Mouse (Mus musculus) limb, embryonic 11.5 days (tissue): ENCODE results near the gene Gmpr2. TPM values are rescaled to one million over a fixed set of nuclear protein-coding genes. Genes with fewer than 3 reads are reported as not detected.
A peak's percentile ranks its signal among the peaks of the same experiment; 100 is the strongest.

ENCODE experiments used
- ATAC-seq: fragments of 200-750 bp; cut with Nextera tagmentation; 2 replicates; pipeline ENCODE4 v1.8.0; 2017; ENCODE audit warnings: low read depth; ENCODE audit not compliant: insufficient number of reproducible peaks, low FRiP score, low TSS enrichment
- DNase-seq: peaks from one replicate; pipeline ENCODE4 v3.0.0-alpha.2; 2015; ENCODE audit warnings: low spot score
- H3K27ac ChIP-seq: fragments of 300-500 bp; sonication (generic); replicated peaks from 2 replicates; pipeline ENCODE4 v1.5.1; 2014; ENCODE audit warnings: low read depth, mild to moderate bottlenecking, low read length
- H3K27me3 ChIP-seq: fragments of 300-500 bp; sonication (generic); 2 replicates; pipeline ENCODE4 v1.6.1; 2014; ENCODE audit warnings: mild to moderate bottlenecking, low read length, mixed read lengths; ENCODE audit not compliant: control insufficient read depth, insufficient read depth
- H3K36me3 ChIP-seq: fragments of 300-500 bp; sonication (generic); 2 replicates; pipeline ENCODE4 v1.6.1; 2014; ENCODE audit warnings: mild to moderate bottlenecking, low read length, moderate library complexity, mixed read lengths; ENCODE audit not compliant: control insufficient read depth, insufficient read depth
- H3K4me1 ChIP-seq: fragments of 300-500 bp; sonication (generic); 2 replicates; pipeline ENCODE4 v1.6.1; 2014; ENCODE audit warnings: low read length, mixed read lengths; ENCODE audit not compliant: control insufficient read depth, insufficient read depth
- H3K4me2 ChIP-seq: fragments of 300-500 bp; sonication (generic); 2 replicates; pipeline ENCODE4 v1.6.1; 2014; ENCODE audit warnings: low read depth, mild to moderate bottlenecking, moderate library complexity; ENCODE audit not compliant: severe bottlenecking
- H3K4me3 ChIP-seq: fragments of 300-500 bp; sonication (generic); 2 replicates; pipeline ENCODE4 v1.5.1; 2014; ENCODE audit warnings: low read depth, low read length
- H3K9ac ChIP-seq: fragments of 300-500 bp; sonication (generic); 2 replicates; pipeline ENCODE4 v1.6.1; 2014; ENCODE audit warnings: mild to moderate bottlenecking, low read length
- H3K9me3 ChIP-seq: fragments of 300-500 bp; sonication (generic); 2 replicates; pipeline ENCODE4 v1.6.1; 2016; ENCODE audit warnings: low read length; ENCODE audit not compliant: control insufficient read depth
- WGBS: fragments of 180-500 bp; shearing (Covaris S2); extraction: QIAGEN DNeasy Blood & Tissue Kit; methylation state at CpG from one replicate; pipeline ENCODE4 v1.1.7; 2014; 5-methylcytosine and 5-hydroxymethylcytosine counted together
- polyA plus RNA-seq: library from polyadenylated mRNA; unstranded; fragments of >200 nt; fragmentation: Nextera tagmentation; extraction: Ambion mirVana; gene quantifications from 2 replicates; pipeline ENCODE4 v1.2.1, GENCODE M21; 2014

Gmpr2 gene
- polyA plus RNA-seq, 1 experiment from 2014 or later, result 60.9 TPM

- no peaks in the 10 kb centered on the region for H3K27me3 ChIP-seq
- H3K27ac ChIP-seq, result no peak overlapping the region
- no peaks in the 10 kb centered on the region for H3K36me3 ChIP-seq
- H3K4me1 ChIP-seq, result peaks cover 6% of the 10 kb centered on the region; the same call in 1 of the 2 replicates
- no peaks in the 10 kb centered on the region for H3K9me3 ChIP-seq
- peak overlapping the region; percentile 73 for H3K4me3 ChIP-seq
- H3K4me2 ChIP-seq, result peak overlapping the region; percentile 66
- no peak for DNase-seq
- WGBS, result 51% methylated on average over 8 of the region's 8 CpGs
- ATAC-seq, result no peak
- peak overlapping the region; percentile 14; the same call in 1 of the 2 replicates for H3K9ac ChIP-seq
These were observed 50.8 kb downstream of the Gmpr2 start for GRCm38 (mm10) chr14:55722438-55722945.

DNA sequence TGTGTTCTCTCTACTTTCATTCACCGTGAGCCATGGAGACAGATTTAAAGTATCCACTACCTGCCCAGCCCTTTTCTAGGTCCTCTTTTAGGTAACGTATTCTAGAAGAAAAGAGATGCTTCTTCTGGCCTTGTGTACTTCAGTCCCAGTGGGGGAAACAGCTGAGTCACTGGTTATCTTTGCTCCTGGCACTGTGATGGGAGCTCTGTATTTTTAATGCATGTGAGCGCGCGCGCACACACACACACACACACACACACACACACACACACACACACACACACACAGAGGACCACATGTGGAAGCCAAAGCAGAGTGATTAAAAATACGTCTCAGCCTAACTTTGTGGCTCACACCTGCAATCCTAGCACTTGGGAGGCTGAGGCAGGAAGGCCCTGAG, 51.7 kb downstream of the Gmpr2 start:
- Histone ChIP-seq H3K4me2 (no peak overlapping the region), H3K27ac (no peak overlapping the region), H3K9ac (no peak overlapping the region), H3K4me1 (peaks cover 6% of the 10 kb centered on the region; the same call in 1 of the 2 replicates), H3K36me3 (no peaks in the 10 kb centered on the region), H3K4me3 (no peak overlapping the region), H3K27me3 (no peaks in the 10 kb centered on the region), H3K9me3 (no peaks in the 10 kb centered on the region)
- WGBS, result 97% methylated on average over 7 of the region's 7 CpGs
- DNase-seq, result no peak
- no peak for ATAC-seq

GRCm38 (mm10) chr14:55724411-55724871, 52.7 kb downstream of the Gmpr2 start:
- H3K36me3 ChIP-seq, result no peaks in the 10 kb centered on the region
- DNase-seq, result no peak
- no peak overlapping the region for H3K4me3 ChIP-seq
- no peaks in the 10 kb centered on the region for H3K27me3 ChIP-seq
- peaks cover 6% of the 10 kb centered on the region; the same call in 1 of the 2 replicates for H3K4me1 ChIP-seq
- no peak overlapping the region for H3K4me2 ChIP-seq
- ATAC-seq, result no peak
- H3K9ac ChIP-seq, result no peak overlapping the region
- no peak overlapping the region for H3K27ac ChIP-seq
- H3K9me3 ChIP-seq, result no peaks in the 10 kb centered on the region
- 68% methylated on average over 8 of the region's 8 CpGs for WGBS

DNA sequence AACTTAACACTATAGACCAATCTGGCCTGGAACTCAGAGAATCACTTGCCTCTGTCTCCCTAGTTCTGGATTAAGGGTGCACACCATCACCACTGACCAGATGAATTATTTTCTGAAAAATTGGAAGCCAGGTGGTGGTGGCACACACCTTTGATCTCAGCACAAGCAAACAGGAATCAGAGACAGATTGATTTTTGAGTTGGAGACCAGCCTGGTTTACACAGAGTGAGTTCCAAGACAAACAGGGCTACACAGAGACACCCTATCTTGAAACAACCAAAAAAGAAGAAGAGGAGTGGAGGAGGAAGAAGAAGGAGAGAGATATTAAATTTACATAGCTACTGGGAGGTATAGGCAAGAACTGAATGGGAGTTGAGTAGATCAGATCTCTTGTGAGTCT, 54.5 kb downstream of the Gmpr2 start:
- DNase-seq, result no peak
- H3K36me3 ChIP-seq, result no peaks in the 10 kb centered on the region

DNA sequence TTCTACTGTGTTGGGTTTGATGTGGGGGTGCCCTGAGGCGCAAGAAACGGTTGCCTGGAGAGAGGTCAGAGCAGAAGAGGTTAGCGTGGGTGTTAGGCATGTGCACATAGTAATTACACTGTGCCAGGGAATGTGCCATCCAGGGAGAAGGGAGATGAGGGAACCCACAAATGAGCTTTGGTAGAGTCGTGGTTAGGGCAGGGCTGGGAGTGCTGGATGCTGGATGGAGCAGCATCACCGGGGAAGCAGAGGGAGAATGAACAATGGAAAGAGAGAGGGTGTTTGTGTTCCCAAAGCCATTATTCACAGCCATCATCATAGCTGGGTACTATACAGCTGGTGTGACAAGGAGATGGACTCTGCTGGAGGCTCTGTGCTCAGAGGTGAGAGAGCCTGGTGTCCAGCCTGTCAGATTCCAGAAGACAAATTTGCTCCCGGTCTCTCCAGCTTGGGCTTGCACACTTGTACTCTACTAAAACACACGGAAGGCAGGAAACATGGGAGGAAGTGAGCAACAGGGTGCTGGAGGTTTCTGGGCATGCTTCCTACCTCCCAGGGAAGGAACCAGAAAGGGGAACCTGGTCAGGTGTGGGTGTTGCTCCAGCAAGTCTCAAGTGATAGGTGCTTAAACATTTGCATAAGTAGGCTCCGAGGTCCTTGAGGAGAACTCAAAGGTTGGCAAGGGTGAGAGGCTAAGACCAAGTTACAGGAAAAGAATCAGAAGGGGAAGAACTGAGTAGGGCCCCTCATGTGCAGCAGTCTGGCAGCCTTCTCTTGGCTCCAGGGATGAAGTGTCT, 56.3 kb downstream of the Gmpr2 start:
- H3K4me2 ChIP-seq, result no peak overlapping the region
- no peak overlapping the region for H3K9ac ChIP-seq
- H3K9me3 ChIP-seq, result no peaks in the 10 kb centered on the region
- H3K27ac ChIP-seq, result no peak overlapping the region
- H3K4me1 ChIP-seq, result no peaks in the 10 kb centered on the region
- H3K4me3 ChIP-seq, result no peak overlapping the region
- H3K36me3 ChIP-seq, result no peaks in the 10 kb centered on the region
- DNase-seq, result no peak
- no peak for ATAC-seq
- no peaks in the 10 kb centered on the region for H3K27me3 ChIP-seq
- WGBS, result 78% methylated on average over 8 of the region's 8 CpGs

More for the DNA sequence above, 54.5 kb downstream of the Gmpr2 start:
- H3K9ac ChIP-seq, result no peak overlapping the region
- no peaks in the 10 kb centered on the region for H3K27me3 ChIP-seq
- H3K4me3 ChIP-seq, result no peak overlapping the region
- H3K27ac ChIP-seq, result no peak overlapping the region
- no peak overlapping the region for H3K4me2 ChIP-seq
- no peak for ATAC-seq
- no peaks in the 10 kb centered on the region for H3K9me3 ChIP-seq
- peaks cover 1% of the 10 kb centered on the region; the same call in 1 of the 2 replicates for H3K4me1 ChIP-seq

Other genes with a start within 250 kb of the Gmpr2 start
- 49.4 and 55.3 TPM in 2 replicates for gene Dhrs4, start 193.2 kb upstream of the Gmpr2 start, polyA plus RNA-seq
- gene Carmil3, start 181.3 kb upstream of the Gmpr2 start, polyA plus RNA-seq, result 3.0 and 3.7 TPM in 2 replicates
- gene Cpne6, start 161.5 kb upstream of the Gmpr2 start, polyA plus RNA-seq, result not detected in 2 replicates
- not detected in 2 replicates for gene Nrl, start 147.0 kb upstream of the Gmpr2 start, polyA plus RNA-seq
- 20.4 and 21.6 TPM in 2 replicates for gene Pck2, start 131.7 kb upstream of the Gmpr2 start, polyA plus RNA-seq
- 67.7 and 68.0 TPM in 2 replicates for gene Dcaf11, start 111.9 kb upstream of the Gmpr2 start, polyA plus RNA-seq
- gene A730061H03Rik, start 111.5 kb upstream of the Gmpr2 start, polyA plus RNA-seq, result 0.48 and 0.79 TPM in 2 replicates
- 5.0 and 6.5 TPM in 2 replicates for gene Fitm1, start 96.3 kb upstream of the Gmpr2 start, polyA plus RNA-seq
- 138 and 152 TPM in 2 replicates for gene Psme1, start 93.8 kb upstream of the Gmpr2 start, polyA plus RNA-seq
- 4.2 and 4.6 TPM in 2 replicates for gene Emc9, start 86.6 kb upstream of the Gmpr2 start, polyA plus RNA-seq
- gene Psme2, start 80.8 kb upstream of the Gmpr2 start, polyA plus RNA-seq, result 195 and 225 TPM in 2 replicates
- gene Rnf31, start 80.2 kb upstream of the Gmpr2 start, polyA plus RNA-seq, result 10.3 and 13.9 TPM in 2 replicates
- 5.9 and 6.7 TPM in 2 replicates for gene Irf9, start 68.4 kb upstream of the Gmpr2 start, polyA plus RNA-seq
- 7.7 TPM in 2 replicates for gene Rec8, start 53.9 kb upstream of the Gmpr2 start, polyA plus RNA-seq
- 91.5 and 100 TPM in 2 replicates for gene Ipo4, start 36.0 kb upstream of the Gmpr2 start, polyA plus RNA-seq
- 2.2 and 2.9 TPM in 2 replicates for gene Gm49378, start 34.0 kb upstream of the Gmpr2 start, polyA plus RNA-seq
- gene Tm9sf1, start 28.1 kb upstream of the Gmpr2 start, polyA plus RNA-seq, result 83.2 and 83.3 TPM in 2 replicates
- gene Tssk4, start 21.8 kb upstream of the Gmpr2 start, polyA plus RNA-seq, result 0.77 and 0.91 TPM in 2 replicates
- gene Mdp1, start 11.4 kb upstream of the Gmpr2 start, polyA plus RNA-seq, result 60.7 and 64.0 TPM in 2 replicates
- gene Nedd8, start 183 bp downstream of the Gmpr2 start, polyA plus RNA-seq, result 619 and 660 TPM in 2 replicates
- 68.1 and 68.5 TPM in 2 replicates for gene Tinf2, start 9.9 kb downstream of the Gmpr2 start, polyA plus RNA-seq
- gene Tgm1, start 42.0 kb downstream of the Gmpr2 start, polyA plus RNA-seq, result 2.1 TPM in 2 replicates
- gene Rabggta, start 50.3 kb downstream of the Gmpr2 start, polyA plus RNA-seq, result 20.0 and 20.2 TPM in 2 replicates
- gene Dhrs1, start 73.7 kb downstream of the Gmpr2 start, polyA plus RNA-seq, result 65.9 and 72.8 TPM in 2 replicates
- 55.5 and 56.7 TPM in 2 replicates for gene Nop9, start 73.8 kb downstream of the Gmpr2 start, polyA plus RNA-seq
- gene Cideb, start 86.5 kb downstream of the Gmpr2 start, polyA plus RNA-seq, result 0.37 TPM in 1 of 2 replicates, not detected in the other
- 0.39 and 0.68 TPM in 2 replicates for gene Ltb4r2, start 89.5 kb downstream of the Gmpr2 start, polyA plus RNA-seq
- 0.17 TPM in 1 of 2 replicates, not detected in the other for gene Ltb4r1, start 94.0 kb downstream of the Gmpr2 start, polyA plus RNA-seq
- gene Adcy4, start 112.2 kb downstream of the Gmpr2 start, polyA plus RNA-seq, result 13.2 and 15.0 TPM in 2 replicates
- gene Ripk3, start 116.9 kb downstream of the Gmpr2 start, polyA plus RNA-seq, result 26.3 and 30.8 TPM in 2 replicates
- gene Nfatc4, start 151.2 kb downstream of the Gmpr2 start, polyA plus RNA-seq, result 105 and 106 TPM in 2 replicates
- gene Nynrin, start 182.1 kb downstream of the Gmpr2 start, polyA plus RNA-seq, result 21.6 and 24.7 TPM in 2 replicates
- 0.11 and 0.27 TPM in 2 replicates for gene Cbln3, start 212.5 kb downstream of the Gmpr2 start, polyA plus RNA-seq
- gene Khnyn, start 213.0 kb downstream of the Gmpr2 start, polyA plus RNA-seq, result 17.4 and 18.4 TPM in 2 replicates
- 67.2 and 70.2 TPM in 2 replicates for gene Sdr39u1, start 228.4 kb downstream of the Gmpr2 start, polyA plus RNA-seq